Mouse (Mus musculus) thymus, postnatal 0 days (tissue): Measurements from ENCODE around the gene Krtap4-6. TPM values are rescaled to one million over a fixed set of nuclear protein-coding genes. Genes with fewer than 3 reads are reported as not detected.
"Not testable (repeated sequence)": the region's sequence is repeated elsewhere in the genome, so short reads cannot be mapped to it uniquely, and the experiment has no call there.

Experiments used
- DNase-seq: peaks from one replicate; pipeline ENCODE4 v3.0.0-alpha.2; 2015; ENCODE audit warnings: low spot score
- polyA plus RNA-seq: library from polyadenylated mRNA; unstranded; fragments of >200 nt; fragmentation: Nextera tagmentation; extraction: Ambion mirVana; gene quantifications from 2 replicates; pipeline ENCODE4 v1.2.1, GENCODE M21; 2015

Krtap4-6 gene
- polyA plus RNA-seq, result not detected in 2 replicates

GRCm38 (mm10) chr11:99665860-99666259 is at the start of gene Krtap4-6:
Gene Krtap4-6 (minus strand): TSS chr11:99665960.
- no peak for DNase-seq

- DNase-seq, result no peak
Observed at GRCm38 (mm10) chr11:99690463-99690862, 24.7 kb upstream of the Krtap4-6 start, which contains the start of gene Gm14190. Gene Gm14190 (minus strand): TSS chr11:99690740.

- not testable (repeated sequence) for DNase-seq
Observed at GRCm38 (mm10) chr11:99685235-99685634, 19.5 kb upstream of the Krtap4-6 start.

- no peak for DNase-seq
Observed at GRCm38 (mm10) chr11:99683481-99683880, 17.7 kb upstream of the Krtap4-6 start.

- DNase-seq, result no peak
Observed at GRCm38 (mm10) chr11:99662802-99663201, 3.0 kb downstream of the Krtap4-6 start.

- no peak for DNase-seq
Observed at GRCm38 (mm10) chr11:99659256-99659655, 6.5 kb downstream of the Krtap4-6 start.

GRCm38 (mm10) chr11:99658467-99659010 is 7.2 kb downstream of the Krtap4-6 start, which contains the start of gene Gm11563:
Gene Gm11563 (minus strand): TSS chr11:99658960.
- not testable (repeated sequence) for DNase-seq

- no peak for DNase-seq
Observed at GRCm38 (mm10) chr11:99657051-99657450, 8.7 kb downstream of the Krtap4-6 start.

- DNase-seq, result no peak
Observed at GRCm38 (mm10) chr11:99650136-99650535, 15.6 kb downstream of the Krtap4-6 start, which contains the start of gene Gm11555. Gene Gm11555 (minus strand): TSS chr11:99650236.

GRCm38 (mm10) chr11:99646444-99646843 is 19.3 kb downstream of the Krtap4-6 start:
- no peak for DNase-seq

- DNase-seq, result no peak
Observed at GRCm38 (mm10) chr11:99644351-99644750, 21.4 kb downstream of the Krtap4-6 start.

GRCm38 (mm10) chr11:99643635-99644139 is 22.1 kb downstream of the Krtap4-6 start, which contains the start of gene Krtap4-7:
Gene Krtap4-7 (minus strand): TSS chr11:99644089.
- not testable (repeated sequence) for DNase-seq

- no peak for DNase-seq
Observed at GRCm38 (mm10) chr11:99640926-99641325, 24.8 kb downstream of the Krtap4-6 start.

- DNase-seq, result no peak
Observed at GRCm38 (mm10) chr11:99637086-99637485, 28.7 kb downstream of the Krtap4-6 start.

- no peak for DNase-seq
Observed at GRCm38 (mm10) chr11:99634653-99635134, 31.1 kb downstream of the Krtap4-6 start, which contains the start of gene Krtap4-2. Gene Krtap4-2 (minus strand): TSS chr11:99635084.

- no peak for DNase-seq
Observed at GRCm38 (mm10) chr11:99633293-99633692, 32.5 kb downstream of the Krtap4-6 start.

- no peak for DNase-seq
Observed at GRCm38 (mm10) chr11:99630890-99631289, 34.9 kb downstream of the Krtap4-6 start.

- no peak for DNase-seq
Observed at GRCm38 (mm10) chr11:99628138-99628537, 37.6 kb downstream of the Krtap4-6 start, which contains the start of gene Krtap4-1. Gene Krtap4-1 (minus strand): TSS chr11:99628238.

- DNase-seq, result no peak
Observed at GRCm38 (mm10) chr11:99620335-99620734, 45.4 kb downstream of the Krtap4-6 start, which contains the start of gene Gm11562. Gene Gm11562 (minus strand): TSS chr11:99620435.
